Mouse (Mus musculus): ENCODE measurements around the gene Dst. TPM values are rescaled to one million over a fixed set of nuclear protein-coding genes. Genes with fewer than 3 reads are reported as not detected.

The Dst gene
- total RNA-seq, 2 experiments from 2014 or later = 265 to 273 TPM

DNA sequence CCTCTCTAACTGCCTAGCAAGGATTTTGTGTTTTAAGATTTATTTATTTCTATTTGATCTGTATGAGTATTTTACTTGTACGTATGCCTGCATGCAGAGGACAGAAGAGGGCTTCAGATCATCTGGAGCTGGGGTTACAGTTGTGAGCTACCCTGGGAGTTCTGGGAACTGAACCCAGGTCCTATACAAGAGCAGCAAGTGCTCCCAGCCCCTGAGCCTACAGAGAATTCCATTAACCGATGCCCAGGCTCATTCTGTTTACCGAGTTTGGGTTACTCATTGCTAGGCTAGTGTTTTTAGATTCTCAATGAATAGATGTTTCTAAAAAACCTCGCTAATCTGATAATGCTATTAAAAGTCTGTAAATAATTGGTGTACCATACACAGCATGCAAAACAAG is 67.3 kb downstream of the Dst start:
- DNase-seq (ENCODE audit: low spot score) = no peak

DNA sequence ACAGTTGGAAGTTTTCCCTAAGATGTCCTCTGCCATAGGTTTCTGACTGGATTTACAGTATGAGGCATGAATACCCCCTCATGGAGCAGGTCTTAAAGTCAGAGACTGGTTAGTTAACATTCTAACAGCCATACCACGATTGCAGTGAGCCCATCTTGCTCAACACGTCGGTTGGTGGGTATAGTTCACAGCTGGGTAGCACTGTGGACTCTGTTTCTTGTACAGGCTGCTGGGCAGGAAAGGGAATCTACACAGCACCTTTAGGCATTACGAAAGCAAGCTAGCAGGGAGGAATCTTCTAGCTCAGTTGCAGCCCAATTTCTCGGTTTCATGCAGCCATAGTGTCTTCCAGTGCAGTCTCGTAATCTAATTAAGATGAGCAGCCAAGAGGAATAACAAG is 69.8 kb downstream of the Dst start:
- no peak for DNase-seq (ENCODE audit: low spot score)

DNA sequence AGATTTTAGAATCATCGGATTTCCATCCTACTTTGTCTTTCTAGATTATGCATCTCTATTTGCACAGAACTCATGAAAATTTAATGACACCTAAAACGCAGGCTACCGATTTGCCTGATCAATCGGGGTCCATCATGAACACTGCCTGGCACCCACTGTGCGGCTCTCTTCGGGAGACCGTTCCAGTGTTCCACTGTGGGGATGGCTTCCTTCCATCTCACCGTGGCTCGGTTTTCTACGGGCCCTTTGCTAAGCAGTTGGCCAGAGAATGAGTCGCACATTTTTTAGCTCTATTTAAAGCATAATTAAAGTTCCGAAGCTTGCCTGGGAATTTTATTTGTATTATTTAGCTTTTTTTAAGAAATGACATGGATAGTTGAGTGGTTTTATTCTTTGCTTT is 72.4 kb downstream of the Dst start:
- no peak for DNase-seq (ENCODE audit: low spot score)

DNA sequence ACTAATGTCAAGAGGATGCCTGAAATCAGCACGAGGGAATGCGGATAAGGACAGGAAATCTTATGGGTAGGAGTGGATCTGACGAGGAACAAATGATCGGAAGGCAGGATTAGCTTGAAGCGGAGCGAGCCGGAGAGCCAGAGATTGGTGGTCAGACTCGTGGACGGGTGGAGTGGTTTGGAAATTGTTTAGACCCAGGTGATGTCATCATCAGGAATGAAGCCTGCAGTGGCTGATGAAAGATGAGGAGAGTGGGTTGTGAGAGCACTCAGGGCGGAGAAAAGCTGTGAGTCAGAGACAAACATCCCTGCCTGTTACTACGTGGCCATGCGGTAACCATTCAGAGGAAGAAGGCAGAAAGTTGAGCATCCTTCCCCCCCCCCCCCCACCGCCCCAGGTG is 81.6 kb downstream of the Dst start:
- no peak for DNase-seq (ENCODE audit: low spot score)

DNA sequence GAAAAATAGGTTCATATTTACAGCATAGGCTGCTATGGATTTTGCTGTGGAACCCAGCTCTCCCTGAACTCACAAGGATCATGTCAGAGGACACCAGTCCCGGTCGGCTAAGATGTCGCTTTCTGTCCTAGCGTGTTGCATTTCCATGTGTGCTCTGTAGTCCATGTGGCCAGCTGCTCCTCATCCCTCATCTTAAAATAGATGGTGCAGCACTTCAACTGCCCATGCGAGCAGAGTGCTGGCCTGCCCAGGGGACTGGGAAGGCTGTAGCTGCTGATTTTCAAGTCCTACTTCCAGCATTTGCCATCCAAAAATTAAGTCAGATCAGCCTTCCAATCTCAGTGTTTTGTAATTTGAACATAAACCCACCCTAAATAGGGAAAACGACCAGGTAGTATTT is 83.0 kb downstream of the Dst start:
- peak; percentile 27 for DNase-seq (ENCODE audit: low spot score)

DNA sequence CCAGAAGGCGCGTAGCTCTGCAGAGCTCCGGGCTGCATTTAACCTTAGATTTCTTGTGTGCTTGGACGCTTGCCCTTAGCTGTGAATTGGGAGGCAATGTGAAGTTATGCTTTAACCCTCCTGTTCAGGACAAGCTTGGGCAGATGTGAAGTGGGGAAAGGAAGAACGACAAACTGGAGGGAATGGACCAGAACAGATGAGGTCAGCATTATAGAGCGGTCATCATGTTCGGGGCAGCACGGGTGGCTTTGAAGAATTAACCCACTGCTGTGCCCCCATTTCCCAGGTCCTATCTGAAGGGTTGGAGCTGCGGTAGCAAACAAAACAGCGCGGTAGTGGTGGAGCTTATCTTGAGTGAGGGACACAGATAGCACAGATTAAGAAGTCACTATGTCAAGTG is 84.8 kb downstream of the Dst start:
- no peak for DNase-seq (ENCODE audit: low spot score)

DNA sequence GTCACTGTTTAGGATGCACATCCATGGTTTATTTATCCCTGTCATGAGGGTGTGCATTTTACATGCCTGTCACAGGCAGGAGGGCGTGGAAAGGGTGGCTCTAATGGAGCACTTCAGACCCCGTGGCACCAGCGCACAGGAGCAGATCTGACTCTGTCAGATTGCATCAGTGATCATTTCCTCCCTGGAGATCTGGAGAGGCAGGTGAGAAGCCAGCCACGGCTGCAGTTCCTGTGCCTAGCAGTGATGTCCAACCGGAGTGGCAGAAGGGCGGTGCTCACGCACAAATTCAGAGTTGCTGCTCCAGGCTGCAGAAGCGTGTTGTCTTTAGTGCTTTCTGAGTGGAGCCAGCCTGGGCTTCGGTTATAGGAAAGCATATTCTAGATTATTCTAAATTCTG is 86.2 kb downstream of the Dst start:
- DNase-seq (ENCODE audit: low spot score) = no peak

DNA sequence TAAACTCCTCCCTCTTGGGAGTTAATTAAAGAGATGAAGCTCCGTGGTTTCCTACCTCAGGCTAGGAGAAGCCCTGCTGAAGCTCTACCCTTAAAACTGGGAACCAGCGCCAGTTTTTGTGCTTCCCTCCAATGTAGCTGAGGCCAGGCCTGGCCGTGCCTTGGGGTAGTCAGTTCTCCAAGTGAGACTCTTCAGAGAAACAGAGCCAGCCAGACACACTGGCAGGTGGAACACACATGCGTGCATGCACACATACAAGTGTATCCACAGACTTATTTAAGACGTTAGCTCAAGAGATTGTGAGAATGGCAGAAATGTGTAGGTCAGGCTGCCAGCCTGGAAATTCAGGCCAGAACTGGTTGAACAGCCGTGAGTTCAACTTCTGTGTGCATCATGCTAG is 87.4 kb downstream of the Dst start:
- no peak for DNase-seq (ENCODE audit: low spot score)

DNA sequence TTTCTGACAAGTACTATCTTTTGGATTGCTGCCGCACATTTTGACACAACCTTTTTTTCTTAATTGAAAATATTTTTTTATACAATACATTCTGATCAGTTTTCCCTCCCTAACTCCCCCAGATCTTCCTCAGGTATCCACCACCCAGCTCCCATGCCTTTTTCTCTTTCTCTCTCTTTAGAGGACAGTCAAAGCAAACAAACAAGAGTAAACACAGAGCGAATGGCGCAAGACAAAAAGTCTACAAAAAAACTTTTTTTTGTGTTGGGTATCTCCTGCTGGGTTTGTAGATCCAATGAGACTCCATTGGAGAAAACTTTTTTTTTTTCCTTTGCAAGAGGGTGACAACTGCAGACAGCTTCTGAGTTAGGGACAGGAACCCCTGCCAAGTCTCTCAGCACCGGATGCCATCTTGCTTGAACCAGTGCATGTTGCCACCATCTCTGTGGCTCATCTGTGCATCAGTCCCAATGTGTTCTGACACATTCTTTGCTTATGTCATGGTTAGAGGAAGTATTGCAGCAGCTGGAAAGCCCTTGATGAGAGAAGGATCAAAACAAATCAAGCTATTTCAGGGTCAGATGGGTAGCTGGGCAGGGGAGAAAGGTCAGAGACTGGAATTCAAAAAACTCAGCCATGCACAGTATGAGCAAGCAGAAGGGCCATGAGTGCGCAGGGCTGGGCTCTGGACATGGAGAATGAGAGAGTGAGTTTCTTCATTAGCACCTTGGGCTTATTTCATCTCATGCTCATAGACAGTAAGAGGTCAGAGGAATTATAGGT is 88.3 kb downstream of the Dst start:
- no peak for DNase-seq (ENCODE audit: low spot score)

DNA sequence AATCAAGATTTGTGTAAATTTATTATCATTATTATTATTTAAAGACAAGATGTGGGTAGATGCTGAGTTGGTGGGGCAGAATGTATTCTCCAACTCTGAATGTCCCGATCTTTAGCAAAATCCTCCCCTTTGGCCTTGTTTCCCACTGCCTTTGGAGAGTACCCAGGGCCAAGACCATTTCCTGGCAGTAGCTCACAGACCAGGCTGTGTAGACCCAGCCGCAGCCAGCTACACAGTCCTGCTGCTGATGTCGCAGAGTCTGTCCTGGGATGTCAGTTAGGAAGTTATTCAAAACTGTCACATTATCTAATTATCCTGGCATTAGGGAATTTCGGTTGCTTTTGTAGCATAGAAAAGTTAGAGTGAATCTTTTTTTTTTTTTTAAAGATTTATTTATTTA is 94.3 kb downstream of the Dst start:
- no peak for DNase-seq (ENCODE audit: low spot score)

DNA sequence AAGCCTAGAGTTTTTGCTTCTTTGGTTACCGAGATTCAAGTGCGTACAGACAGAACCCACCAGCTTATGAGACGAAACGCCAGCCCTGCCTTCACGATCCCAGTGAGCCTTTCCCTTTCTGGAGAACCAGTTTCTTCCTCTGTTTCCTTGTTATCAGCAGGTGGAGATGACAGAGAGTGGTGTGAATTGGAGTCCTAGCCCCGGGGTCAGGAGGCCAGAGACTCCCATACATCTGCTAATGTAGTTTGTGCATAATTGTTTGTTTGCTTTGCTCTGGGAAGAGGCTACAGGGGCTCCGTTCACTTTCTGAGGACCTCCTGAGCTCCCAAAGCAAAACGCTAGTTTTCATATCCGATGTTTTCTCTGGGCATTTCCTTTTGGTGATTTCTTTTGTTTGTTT is 94.9 kb downstream of the Dst start:
- DNase-seq (ENCODE audit: low spot score) = no peak

DNA sequence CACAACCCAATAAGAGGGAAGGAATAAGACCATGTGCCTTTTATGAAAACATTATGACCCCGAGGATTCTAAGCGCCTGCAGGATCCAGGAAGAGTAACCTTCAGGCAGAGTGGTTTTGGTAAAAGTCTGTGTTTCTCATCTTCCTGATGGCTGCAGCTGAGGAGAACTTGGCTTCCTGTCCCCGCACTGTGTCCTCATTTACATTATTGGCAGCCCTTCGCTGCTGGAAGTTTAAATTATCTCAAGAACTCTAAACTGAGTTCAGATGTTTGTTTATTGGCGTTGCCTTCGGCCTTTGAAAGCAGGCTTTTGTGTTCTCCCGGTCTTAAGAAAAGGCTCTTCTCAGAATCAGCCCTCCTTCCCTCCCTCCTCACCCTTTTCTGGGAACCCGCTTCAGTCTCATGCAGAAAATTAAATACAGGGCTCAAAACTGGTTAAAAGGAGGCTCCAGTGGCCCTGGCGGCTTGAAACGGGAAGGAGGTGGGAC is 97.3 kb downstream of the Dst start:
- DNase-seq (ENCODE audit: low spot score) = no peak

DNA sequence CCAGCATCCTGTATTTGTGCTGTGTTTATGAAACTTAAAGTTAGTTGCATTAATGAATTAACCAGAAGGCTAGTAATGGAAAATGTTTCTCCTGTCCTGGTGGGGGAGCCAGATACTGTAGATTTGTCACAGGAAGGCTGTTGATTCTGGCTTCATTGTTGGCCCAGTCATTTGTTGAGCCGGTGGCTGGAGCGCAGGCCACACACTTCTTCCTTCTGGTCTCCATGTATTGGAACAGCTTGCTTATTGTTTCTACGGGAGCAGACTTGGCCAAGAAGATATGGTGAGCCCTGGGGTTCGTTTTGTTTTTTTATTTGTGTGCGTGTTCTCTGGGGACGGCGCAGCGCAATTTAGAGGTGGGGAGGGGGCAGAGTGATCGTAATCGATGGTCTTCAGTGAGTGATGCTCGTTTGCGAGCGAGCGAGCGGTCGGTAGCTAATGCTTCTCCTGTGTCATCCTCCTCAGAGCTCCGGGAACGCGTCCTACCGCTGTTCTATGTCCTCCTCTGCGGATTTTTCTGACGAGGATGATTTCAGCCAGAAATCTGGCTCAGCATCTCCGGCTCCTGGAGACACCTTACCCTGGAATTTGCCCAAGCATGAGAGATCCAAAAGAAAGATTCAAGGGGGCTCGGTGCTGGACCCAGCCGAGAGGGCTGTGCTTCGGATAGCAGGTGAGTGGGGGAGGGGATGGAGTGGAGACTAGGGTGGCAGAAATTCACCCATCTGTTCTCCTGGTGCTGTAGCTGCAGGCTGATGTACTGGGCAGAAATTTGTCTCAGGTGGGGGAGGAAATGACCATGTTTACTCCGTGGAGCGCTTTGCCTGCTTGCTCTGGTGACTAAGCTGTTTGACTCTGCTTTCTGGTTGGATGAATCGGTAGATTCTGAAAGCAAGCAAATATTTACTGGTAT is 98.0 kb downstream of the Dst start:
- DNase-seq (ENCODE audit: low spot score) = peak; percentile 82

DNA sequence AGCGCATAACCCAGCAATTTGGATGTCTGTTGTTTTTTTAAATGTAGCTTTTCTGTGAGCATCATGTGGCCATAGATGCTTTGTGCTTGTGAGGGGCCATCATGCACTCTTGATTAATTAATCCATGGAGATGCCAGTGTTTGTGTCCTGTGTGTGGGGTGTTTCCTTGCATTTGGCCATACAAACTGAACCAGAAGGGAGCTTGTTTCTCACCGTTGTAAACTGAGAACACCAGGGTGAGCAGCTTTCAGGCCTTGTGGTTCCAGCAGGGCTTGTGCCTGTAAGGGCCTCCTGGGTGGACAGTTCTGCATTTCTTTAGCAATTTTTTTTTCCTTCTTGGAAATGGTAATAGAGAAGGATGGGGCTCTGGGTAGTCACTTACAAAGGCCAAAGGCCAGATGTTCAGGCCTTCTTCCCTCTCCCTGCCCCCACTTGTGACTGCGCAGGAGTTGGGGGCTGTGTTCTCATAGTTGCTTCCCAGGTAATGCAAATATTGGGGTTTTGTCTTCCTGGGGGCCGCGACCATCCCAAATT is 98.9 kb downstream of the Dst start:
- no peak for DNase-seq (ENCODE audit: low spot score)

DNA sequence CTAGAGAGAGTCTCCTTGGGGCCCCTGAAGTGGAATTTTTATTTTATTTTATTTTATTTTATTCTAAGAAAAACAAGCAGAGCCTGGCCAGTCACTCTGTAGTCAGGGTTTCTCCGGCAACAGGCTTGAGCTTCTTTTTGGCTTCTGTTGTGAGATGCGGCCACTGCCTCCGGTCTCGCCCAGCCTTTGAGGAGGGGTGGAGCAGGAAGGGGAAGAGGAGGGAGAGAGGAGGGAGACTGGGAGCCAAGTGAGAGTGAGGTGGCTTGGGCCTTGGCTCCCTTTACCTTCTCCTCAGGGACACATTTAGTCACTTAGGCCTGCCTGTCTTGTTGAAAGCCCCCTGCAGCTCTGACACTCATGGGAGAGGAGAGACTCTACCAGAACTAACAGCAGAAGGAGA is 99.4 kb downstream of the Dst start:
- DNase-seq (ENCODE audit: low spot score) = no peak

DNA sequence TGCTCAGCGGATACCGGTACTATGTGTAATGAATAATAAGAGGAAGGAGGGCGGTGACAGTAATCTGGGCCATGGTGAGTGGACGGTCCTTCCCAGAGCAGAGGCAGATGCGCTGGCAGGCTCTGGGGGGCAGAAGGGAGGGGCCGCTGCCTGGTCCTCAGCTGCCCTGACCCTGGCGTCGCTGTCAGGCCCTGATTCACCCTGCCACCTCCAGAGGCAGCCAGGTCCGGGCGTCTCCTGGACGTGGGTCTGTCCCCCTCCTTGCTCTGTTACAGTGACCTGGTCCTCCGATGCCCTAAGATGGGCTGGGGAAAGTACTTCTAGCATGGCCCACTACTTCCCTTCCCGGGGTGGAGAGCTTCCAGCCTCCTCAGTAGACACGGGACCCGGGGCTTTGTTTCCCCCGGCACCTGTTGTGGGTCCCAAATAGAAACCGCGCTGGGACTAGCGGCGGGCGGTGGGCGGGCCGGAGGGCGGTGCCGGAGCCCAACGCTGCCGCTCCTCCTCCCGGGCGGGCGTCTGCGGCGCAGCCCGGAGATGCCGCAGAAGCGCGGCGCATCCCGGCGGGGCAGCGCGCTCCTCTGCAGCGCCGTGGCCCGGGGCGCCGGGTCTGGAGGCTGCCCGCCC is 103.1 kb downstream of the Dst start:
- peak; percentile 82 for DNase-seq (ENCODE audit: low spot score)

DNA sequence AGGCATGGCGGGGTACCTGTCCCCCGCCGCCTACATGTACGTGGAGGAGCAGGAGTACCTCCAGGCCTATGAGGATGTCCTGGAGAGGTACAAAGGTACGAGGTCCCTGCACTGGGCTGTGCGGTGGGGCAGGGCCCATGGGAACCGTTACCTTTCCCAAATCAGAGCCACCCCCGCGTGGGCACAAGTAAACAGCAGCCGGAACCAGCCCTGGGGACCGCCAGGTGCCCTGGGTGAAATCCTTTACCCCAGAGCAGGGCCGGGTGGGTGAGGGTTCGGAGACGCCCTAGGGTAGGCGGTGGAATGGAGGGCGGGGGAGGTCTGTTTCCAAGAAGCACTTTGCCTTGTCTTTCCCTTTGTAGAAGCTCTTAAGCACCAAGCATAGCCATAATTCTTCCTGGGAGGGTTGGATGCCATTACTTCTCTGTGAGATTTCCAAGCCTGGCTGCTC is 103.8 kb downstream of the Dst start:
- no peak for DNase-seq (ENCODE audit: low spot score)

DNA sequence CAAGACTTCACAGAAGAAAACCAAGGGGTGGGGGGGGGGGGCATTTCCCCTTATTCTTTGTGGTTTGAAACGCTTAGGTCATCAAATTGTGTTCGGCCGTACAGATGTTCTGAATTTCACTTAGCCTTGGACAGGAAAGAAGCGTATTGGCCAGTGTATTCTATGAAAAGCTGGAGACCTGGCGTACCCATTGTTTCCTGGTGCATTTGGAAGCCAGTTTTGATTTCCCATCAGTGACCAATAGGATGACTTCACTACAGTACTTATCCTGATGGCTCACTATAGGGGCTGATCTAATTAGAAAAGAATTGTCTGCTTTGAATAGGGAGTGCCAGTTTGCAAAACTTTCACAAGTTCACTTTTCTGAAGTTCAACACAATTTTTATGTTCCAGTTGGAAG is 105.5 kb downstream of the Dst start:
- no peak for DNase-seq (ENCODE audit: low spot score)

DNA sequence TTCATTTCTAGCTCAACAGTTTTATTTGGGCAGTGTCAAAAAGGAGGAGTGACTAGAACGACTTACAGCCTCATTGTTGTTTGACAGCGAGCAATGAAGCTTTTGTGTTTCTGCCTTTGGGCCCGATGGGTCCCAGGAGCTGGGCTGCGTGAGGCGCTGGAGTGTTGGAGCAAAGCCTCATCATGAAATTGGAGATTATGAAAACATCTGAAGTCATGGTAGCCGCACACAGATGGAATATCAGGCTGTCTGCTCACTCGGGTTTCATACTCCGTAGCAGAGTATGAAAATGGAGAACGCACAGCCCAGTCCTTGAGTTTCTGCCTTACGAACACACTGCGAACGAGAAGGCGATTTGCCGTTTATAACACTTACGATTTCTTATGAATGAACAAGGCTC is 108.8 kb downstream of the Dst start:
- DNase-seq (ENCODE audit: low spot score) = peak; percentile 68

DNA sequence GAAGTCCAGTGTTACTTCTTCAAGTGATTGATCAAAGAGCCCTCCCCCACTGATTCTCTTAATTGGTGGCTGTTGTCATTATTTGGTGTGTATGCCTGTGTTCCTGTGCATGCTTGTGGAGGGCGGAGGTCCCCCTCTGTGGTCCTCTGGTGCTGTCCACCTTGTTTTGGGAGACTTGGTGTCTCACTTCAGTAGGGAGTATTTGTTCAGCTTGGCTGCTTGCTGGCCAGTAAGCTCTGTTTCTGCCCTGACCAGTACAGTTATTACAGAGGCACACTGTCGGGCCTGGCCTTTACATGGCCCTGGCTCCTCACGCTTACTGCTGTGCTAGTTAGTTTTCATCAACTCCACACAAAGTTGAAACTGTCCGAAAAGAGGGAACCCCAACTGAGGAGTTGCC is 109.3 kb downstream of the Dst start:
- no peak for DNase-seq (ENCODE audit: low spot score)

DNA sequence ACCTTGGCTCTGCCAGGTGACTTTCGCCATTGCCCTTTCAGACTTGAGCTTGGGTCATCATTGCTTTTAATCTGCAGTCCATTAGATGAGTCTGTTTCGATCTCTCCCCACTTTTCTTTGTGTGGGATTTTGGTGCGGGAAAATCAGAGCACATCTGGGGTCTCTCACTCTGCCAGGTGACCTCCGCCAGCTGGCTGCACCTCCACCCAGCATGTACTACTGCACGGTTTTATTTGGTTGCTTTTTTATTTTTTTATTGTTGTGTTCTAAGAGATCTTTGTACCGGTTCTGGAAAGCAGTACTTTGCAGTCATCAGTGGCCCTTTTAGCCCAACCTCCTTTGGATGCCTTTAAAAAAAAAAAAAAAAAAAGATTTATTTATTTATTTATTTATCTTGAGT is 112.6 kb downstream of the Dst start:
- no peak for DNase-seq (ENCODE audit: low spot score)

DNA sequence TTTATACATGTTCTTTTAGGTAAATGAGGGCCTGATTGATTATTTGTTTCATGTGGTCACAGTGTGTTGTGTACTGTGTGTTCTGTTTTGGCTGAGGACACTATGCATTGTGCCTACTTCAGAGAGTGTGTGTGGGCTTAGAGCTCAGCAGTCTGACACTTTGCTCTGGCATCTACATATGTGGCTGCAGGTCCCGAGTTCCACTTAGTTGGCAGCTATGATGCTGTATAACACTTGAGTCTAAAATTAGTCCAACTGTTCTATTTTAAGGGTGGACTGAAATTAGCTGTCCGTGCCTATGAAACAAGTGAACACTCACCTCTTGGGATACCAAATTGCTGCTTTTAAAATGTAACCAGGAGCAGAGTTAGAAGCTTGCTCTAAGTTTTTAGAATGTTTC is 113.5 kb downstream of the Dst start:
- DNase-seq (ENCODE audit: low spot score) = peak; percentile 58
